Mouse (Mus musculus): ENCODE measurements around the gene Nyap1. TPM values are rescaled to one million over a fixed set of nuclear protein-coding genes. Genes with fewer than 3 reads are reported as not detected.

The Nyap1 gene
- total RNA-seq, 2 experiments from 2014 or later: not detected

DNA sequence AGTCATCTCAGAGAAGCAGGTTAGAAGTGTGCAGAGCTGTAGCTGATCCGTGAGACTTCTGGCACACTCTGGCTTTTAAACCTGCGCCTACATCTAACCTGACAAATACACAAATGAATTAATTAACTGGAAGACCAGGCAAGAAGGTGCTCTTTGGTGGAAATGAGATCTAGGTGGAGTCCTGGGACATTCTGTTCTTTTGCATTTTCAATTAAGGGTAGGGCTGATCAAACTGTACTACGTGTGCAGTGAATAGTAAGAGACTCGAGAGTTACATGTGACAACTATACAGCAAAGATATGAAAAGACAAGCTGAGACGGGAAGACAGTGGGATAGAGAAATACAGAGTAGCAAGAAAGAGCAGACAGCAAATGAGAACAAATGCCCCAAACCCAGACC lies 28.0 kb downstream of the Nyap1 start:
- no peak for ATAC-seq (replicated peaks; ENCODE audit: low FRiP score, low TSS enrichment, poor library complexity, severe bottlenecking)

DNA sequence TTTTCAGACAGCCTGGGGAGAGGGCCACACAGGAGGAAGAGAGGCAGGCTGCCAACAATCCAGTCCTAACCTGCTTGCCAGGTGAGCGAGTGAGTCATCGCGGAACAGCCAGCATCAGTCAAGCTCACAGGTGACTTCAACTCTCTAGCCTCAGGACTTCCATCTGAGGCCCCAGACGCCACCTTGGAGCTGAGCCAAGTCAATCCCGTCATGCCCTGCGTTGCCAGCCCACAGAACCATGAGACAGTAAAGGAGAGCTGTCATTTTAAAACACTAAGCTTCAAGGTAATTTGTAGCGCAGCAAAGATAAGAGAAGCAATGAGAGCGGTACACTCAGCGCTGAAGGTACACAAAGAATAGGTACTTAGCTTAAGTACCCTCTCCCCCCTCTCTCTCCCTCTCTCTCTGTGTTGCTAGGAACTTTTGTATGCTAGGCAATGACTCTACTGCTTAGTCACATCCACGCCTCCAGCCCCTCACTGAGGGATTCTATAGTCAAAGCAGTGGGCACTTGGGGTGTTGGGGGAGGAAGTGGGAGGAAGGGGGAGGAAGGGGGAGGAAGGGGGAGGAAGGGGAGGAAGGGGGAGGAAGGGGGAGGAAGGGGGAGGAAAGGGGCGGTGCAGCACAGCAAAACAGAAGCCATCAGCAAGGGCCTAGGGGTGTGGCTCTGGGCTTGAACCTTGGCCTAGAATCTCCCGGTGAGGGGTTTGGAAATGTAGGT lies 34.3 kb downstream of the Nyap1 start:
- ATAC-seq (replicated peaks; ENCODE audit: low FRiP score, low TSS enrichment, poor library complexity, severe bottlenecking): peak; percentile 70

DNA sequence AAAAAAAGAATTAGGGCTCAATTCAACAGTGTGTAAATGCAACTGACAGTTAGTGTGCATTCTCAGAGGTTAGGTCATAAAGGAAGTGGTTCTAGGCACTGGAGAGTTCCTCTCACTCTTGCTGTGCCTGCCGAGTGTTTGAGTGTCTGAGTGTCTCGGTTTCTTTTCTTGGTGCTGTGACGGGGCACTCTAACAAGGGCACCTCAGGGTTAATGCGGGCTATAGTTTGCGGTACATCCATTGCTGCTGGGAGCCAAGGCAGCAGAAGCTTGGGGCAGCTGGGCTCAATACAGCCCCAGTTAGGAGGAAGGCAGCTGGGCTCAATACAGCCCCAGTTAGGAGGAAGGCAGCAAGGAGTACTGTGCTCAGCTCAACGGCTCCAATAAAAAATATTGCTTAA lies 36.2 kb downstream of the Nyap1 start:
- peak; percentile 18; the same call in 1 of the 2 replicates for ATAC-seq (replicated peaks; ENCODE audit: low FRiP score, low TSS enrichment, poor library complexity, severe bottlenecking)

DNA sequence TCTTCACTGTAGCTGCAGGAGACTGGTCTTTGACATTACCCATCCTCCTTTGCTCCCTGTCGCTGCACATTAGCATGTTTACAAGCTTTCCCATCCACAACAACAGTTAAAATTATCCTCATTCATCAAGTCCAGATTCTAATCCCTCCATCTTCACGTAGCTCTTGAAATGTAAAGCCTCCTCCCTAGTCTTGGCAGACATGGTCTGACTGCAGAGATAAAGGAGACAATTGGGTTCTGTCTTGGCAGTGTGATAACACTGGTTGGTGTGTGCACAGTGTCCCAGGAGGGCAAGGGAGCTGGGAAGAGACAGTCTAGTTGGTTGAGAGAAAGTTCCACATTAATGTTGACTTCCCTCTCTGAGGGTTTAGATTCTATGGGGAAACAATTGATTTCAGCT lies 41.6 kb downstream of the Nyap1 start:
- ATAC-seq (replicated peaks; ENCODE audit: low FRiP score, low TSS enrichment, poor library complexity, severe bottlenecking): peak; percentile 92

- no peak for ATAC-seq (replicated peaks; ENCODE audit: low FRiP score, low TSS enrichment, poor library complexity, severe bottlenecking)
Measured at GRCm38 (mm10) chr5:137699080-137699479, 42.3 kb downstream of the Nyap1 start.

DNA sequence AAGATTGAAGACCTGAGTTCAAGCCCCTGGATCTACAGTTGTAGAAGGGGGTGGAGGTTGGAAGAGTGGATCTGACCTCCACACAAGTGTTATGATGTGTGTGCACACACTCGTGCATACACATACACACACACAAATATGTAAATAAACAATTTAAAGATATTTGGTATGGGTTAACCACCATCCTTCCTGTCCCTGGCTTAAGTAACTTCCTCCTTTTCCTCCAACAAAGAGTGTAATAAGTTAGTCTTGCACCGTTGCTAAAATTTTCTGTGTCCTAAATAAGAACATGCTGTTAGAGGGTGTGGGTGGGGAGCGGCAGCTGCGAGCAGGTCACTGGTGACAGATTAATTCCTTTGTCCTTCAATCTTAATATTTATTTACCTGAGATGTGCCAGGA lies 45.5 kb downstream of the Nyap1 start:
- ATAC-seq (replicated peaks; ENCODE audit: low FRiP score, low TSS enrichment, poor library complexity, severe bottlenecking): no peak

- no peak for ATAC-seq (replicated peaks; ENCODE audit: low FRiP score, low TSS enrichment, poor library complexity, severe bottlenecking)
Measured at GRCm38 (mm10) chr5:137694796-137695195, 46.6 kb downstream of the Nyap1 start.

- no peak for ATAC-seq (replicated peaks; ENCODE audit: low FRiP score, low TSS enrichment, poor library complexity, severe bottlenecking)
Measured at GRCm38 (mm10) chr5:137691881-137692280, 49.5 kb downstream of the Nyap1 start.

DNA sequence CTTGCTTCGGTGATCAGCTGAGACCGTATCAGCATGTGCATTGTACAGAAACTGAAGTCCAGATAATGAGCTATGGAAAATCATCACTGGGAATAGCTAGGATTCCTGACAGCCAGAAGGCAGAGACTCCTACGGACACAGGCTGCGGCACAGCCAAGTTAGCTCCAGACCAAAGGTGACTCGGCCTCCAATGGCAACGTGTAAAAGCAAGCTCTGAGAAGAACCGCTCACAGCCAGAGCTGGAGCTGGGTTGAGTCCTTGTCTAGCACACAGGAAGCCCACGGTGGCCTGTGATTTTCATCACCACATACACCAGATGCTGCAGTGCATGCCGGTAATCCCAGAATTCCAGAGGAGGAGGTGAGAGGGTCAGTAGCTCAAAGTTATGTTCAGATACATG lies 50.9 kb downstream of the Nyap1 start:
- ATAC-seq (replicated peaks; ENCODE audit: low FRiP score, low TSS enrichment, poor library complexity, severe bottlenecking): no peak

DNA sequence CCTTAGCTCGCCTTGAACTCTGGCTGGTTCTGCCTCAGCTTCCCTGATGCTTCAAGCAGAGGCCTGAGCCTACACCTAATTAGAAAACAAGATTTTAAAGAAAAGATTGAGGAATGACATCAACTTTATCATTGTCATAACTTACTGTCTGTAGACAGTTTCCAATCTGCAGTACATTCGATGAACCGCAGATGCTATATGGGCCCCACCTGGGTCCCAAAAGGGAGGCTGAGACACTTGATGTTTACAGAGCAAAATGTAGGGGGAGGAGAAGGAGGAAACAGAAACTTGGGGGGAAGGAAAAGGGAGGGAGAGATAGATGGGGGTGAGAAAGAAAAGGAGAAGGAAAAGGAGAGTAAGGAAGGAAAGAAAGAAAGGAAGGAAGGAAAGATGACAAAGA lies 51.4 kb downstream of the Nyap1 start:
- ATAC-seq (replicated peaks; ENCODE audit: low FRiP score, low TSS enrichment, poor library complexity, severe bottlenecking): no peak

DNA sequence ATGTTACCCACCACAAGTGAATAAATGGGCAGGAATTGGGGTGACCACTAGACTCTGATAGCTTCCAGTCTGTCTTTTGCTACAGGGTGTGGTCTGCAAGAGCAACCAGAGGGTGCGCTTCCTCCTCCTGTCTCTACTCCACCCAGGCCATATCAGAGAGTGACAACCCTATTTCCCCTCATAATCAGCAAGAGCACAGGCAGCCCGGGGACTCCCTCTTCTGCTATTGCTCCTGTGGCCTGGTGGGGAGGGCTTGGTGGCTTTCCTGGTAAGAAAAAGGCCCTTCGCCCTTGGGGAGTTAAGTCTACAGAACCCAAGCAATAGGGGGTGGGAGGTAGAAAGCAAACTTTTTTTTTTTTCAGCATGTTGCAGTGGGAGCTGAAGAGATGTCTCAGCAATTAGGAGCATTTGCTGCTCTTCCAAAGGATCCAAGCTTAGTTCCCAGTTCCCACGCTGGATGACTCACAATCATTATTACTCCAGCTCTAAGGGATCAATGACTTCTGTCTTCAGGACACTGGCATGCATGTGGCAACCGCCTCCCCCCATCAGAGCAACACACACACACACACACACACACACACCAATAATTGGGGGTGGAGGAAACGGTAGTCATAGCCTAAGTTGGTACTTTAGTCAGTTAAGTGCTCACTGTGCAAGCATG lies 55.1 kb downstream of the Nyap1 start:
- ATAC-seq (replicated peaks; ENCODE audit: low FRiP score, low TSS enrichment, poor library complexity, severe bottlenecking): peak; percentile 87

GRCm38 (mm10) chr5:137685653-137686052 lies 55.8 kb downstream of the Nyap1 start:
- ATAC-seq (replicated peaks; ENCODE audit: low FRiP score, low TSS enrichment, poor library complexity, severe bottlenecking): no peak

DNA sequence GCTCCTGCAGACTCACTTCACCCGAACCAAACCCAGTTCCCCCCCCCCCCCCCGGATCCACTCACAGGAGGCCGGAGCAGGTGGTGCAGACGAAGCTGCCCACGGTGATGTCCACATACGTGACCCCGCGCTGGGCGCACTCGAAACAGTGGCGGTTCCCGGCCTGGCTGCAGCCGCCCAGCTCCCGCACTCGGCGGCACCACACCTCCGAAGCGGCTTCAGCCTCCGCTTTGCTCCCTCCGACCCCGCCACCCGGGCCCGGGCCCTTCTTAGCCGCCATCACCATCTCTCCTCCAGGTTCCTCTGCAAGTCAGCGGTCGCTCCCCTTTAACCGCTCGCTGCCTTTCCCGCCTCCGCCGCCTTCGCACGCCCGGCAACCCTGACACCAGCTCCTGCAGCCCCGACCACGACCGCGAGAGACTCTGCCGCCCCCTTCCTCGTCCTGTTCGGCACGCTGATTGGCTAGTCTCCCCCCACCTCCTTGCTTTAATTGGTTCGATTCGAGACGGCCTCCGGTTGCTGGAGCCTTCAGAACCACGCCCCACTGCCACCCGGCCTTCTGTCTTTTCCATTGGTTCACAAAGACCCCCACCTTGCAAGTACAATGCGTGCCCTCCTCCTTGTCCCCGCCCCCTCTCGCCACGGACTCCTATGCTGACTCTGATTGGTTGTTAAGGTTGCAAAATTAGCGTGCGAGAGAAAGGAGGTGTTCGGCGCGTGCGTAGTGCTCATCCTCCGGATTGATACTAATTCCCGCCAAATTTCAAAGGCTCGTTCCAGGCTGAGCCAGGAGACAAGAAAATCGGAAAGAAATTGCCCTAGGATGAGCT lies 56.9 kb downstream of the Nyap1 start, which contains the start of gene Agfg2:
TSS of gene Agfg2 (minus strand) at position 433 of the 830 bp plus-strand sequence.
- ATAC-seq (replicated peaks; ENCODE audit: low FRiP score, low TSS enrichment, poor library complexity, severe bottlenecking): peak; percentile 91

GRCm38 (mm10) chr5:137683388-137684293 lies 57.8 kb downstream of the Nyap1 start:
- no peak for ATAC-seq (replicated peaks; ENCODE audit: low FRiP score, low TSS enrichment, poor library complexity, severe bottlenecking)

DNA sequence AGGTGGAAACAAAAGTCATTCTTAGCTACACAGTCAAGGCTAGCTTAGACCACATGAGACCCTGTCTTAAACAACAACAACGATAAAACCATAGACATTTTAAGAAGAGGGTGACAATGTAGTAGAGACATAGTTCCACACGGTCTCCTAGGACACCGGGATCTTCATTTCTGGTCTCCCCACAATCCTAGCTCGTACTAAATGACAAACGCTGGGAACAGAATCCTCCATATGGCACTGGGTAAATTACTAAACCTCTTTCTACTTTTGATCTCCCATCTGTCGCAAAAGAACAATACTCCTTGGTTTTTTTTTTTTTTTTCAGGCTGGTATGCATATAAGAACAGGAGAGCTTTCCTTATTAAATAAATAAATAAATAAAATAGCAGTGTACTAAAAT lies 58.9 kb downstream of the Nyap1 start:
- ATAC-seq (replicated peaks; ENCODE audit: low FRiP score, low TSS enrichment, poor library complexity, severe bottlenecking): no peak

Measured in megakaryocyte-erythroid progenitor cell, adult 5-6 weeks (primary cell).